Mouse (Mus musculus): ENCODE measurements around the gene Mknk2.

DNA sequence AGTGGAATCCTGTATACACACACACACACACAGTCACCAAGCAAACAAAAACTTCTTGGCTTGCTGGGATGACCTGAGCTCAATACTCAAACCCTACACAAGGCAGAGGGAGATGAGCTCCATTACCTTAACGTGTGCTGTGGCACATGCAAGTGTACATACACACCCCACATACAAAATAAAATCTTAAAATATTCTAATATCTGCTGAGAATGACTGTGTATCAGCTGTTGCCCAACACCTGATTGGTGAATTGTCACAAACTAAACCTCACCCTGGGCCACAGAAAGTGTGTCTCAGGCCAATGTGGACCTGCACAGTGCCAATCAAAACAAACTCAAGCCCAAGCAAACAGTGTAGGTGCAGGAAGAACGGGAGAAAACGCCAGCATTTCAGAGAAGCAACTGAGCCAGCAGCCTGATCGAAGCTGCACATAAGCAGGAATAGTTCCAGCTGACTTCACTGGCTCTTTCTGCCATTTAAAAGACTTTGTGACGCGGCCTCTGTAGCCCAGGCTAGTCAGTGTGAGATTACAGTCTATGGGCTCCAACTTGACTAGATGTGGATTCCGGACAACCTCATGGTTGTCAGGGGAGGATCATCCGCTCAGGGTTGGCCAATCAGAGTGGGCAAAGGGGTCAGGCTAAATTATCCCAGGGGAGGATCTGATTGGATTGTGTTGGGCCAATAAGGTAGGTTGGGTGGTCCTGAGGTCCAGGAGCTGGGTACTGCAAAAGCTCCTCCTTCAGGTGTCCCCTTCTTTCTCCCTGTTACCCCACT lies 58.3 kb downstream of the Mknk2 start:
- no peak for TF ChIP-seq EP300 (IDR thresholded peaks at IDR 0.05; ENCODE audit: low read depth)
- TF ChIP-seq CTCF (IDR thresholded peaks at IDR 0.05; ENCODE audit: low read depth) = no peak
